Mouse (Mus musculus) bone marrow macrophage, adult 2 months (primary cell): ENCODE results near the gene Apip.

Experiments
- CTCF ChIP-seq: IDR thresholded peaks from 2 replicates; pipeline ENCODE4 v1.5.1; 2012; ENCODE audit warnings: low read depth, mild to moderate bottlenecking, low read length, moderate library complexity
- POLR2A ChIP-seq: IDR thresholded peaks from 2 replicates; pipeline ENCODE4 v1.6.1; 2012; ENCODE audit warnings: mild to moderate bottlenecking, low read depth, low read length, borderline replicate concordance

GRCm38 (mm10) chr2:103086432-103086831, 13.0 kb downstream of the Apip start:
- TF ChIP-seq CTCF: no peak
- no peak for TF ChIP-seq POLR2A
